Mouse (Mus musculus) kidney, postnatal 14 days (tissue): Measurements from ENCODE around the gene Asb1.

Experiments used
- DNase-seq: peaks from one replicate; pipeline ENCODE4 v3.0.0; 2022; ENCODE audit warnings: mixed read lengths

The Asb1 gene

DNA sequence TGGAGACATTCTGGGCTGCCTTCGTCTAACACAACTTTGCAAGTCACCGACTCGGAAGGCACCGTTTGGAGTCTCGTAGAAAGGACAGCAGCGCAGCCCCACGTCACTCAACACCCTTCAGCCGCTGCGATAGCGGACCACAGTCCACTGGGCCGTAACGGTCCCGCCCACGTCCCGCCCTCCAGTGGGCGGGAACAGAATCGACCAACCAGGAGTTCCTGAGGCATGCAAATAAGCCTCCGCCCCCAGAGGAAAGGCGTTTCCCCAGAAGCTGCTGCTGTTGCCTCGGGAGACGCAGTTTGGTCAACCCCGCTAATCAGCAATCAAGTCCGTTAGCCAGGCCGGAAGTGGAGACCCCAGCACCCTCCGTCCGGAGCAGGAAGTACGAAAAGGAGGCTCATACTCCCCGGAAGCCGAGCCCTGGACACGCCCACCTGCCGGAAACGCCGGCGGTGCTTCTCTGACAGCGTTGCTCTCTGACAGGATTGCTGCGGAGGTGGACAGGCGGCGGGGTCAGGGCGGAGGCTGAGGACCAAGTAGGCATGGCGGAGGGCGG lies at the start of gene Asb1:
TSS of gene Asb1 (plus strand) at position 274 of the 556 bp plus-strand sequence.
- peak; percentile 97 for DNase-seq

DNA sequence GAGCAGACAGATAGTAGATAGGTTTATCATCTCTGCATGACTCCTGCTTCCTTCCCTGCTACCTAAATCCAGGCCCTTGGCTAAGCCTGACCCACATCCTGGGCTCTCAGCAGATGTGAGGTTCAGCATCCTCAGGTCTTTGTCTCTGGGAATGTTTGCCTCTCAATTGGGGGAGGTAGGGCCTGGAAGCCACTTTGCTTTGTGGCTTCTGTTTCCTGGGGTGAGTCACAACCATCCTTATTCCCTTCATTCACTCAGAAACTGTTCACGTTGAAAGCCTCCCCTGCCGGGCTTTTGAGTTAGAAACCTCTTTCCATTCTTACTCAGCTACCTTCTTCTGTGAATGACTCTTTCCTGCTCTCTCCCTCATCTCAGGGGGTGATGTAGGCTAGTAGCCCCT lies 47.6 kb upstream of the Asb1 start:
- no peak for DNase-seq

DNA sequence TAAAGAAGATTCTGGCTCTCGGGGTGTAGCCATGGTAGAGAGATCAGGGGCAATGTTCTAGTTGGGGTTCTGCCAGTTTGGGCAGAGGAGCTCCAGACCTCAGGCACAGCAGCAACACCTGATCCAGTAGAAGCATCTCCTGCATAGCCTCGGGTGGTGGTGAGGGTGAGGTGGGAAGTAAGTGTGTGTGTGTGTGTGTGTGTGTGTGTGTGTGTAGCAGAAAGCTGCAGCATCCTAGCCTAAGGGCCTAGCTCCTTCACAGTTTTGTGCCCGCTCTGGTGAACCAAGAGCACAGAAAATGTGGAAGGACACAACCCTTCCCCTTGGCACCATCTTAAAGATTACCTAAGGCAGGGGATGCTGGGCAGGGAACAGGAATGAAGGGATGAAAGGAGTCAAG lies 46.4 kb upstream of the Asb1 start:
- DNase-seq, result no peak

DNA sequence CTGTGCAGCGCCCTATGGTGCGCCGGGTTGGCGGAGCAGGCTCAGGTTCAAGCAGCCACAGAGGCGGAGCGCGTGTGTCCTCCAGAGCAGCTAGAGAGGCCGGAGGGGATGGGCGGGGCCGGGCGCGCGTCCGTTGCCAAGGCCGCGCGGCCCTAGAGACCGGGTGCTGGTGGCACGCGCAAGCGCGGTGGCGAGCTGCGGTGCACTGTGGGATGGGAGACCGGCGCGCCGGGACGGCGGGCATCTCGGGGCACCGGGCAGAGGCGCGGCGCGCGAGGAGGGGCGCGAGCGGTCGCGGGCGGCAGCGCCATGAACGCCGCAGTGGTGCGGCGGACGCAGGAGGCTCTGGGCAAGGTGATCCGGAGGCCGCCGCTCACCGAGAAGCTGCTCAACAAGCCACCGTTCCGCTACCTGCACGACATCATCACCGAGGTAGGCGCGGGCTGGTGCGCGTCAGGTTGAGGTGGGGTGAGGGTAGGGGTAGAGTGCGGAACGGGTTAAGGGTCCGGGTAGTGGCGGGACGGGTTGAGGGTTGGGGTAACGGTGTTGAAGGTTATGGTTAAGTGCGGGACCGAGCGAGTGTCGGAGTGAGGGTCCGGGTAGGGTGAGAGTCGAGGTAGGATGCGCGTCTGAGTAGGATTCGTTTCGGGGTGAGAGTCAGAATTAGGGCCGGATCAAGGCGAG lies 45.7 kb upstream of the Asb1 start, which contains the start of gene Traf3ip1:
TSS of gene Traf3ip1 (plus strand) at position 191 of the 684 bp plus-strand sequence.
- DNase-seq, result peak; percentile 97

DNA sequence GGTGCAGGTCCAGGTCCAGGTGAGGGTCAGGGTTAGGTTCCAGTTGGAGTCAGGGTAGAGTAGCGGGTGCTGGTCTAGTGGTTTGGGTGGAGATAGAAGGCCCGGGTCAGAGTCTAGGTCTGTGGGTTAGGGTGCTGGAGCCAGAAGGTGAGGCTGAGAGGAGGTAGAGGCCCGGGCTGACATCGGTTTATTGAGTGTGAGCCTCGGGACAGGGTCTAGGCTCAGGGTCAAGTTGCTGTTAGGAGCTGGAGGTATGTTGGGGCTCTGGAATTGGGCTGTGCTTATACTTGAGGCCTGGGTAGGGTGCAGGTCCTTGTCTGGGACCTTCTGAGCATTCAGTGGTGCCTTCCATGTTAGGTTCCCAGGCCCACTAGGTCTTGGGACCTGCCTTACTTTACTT lies 45.0 kb upstream of the Asb1 start:
- no peak for DNase-seq

DNA sequence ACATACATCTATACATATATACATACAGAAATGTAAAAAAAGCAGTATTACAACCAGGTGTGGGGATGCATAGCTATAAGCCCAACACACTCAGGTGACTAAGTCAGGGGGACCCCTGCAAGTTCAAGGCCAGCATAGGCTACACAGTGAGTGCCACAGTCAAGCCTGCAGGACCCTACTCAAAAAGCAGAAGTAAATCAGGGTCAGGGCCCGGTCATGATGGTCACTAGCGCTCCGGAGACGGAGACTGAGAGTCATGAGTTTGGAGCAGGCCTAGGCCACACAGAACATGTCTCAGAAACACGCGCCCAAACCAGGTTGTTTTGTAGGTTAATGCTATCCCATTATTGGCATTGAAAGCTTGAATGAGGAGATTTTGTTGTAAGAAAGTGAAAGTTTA lies 41.8 kb upstream of the Asb1 start:
- DNase-seq, result no peak

DNA sequence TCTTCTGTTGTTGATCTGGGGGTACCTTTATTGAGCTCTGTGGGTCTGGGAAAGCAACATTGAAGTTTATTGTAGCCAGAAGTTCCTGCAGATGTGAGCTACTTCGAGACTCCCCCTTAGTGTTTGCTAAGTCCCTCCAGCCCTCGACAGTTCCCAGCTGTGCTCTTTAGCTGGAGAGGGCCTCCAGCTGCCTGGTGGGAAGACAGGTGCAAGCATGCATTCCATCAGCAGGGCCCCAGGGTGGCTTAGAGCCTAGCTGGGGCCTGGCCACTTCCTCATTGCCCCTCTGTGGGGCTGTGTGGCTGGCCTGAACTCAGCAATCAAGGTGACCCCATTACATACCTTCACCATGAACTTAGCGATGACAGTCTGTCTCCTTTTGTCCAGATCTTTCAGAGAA lies 35.7 kb upstream of the Asb1 start:
- DNase-seq, result no peak

DNA sequence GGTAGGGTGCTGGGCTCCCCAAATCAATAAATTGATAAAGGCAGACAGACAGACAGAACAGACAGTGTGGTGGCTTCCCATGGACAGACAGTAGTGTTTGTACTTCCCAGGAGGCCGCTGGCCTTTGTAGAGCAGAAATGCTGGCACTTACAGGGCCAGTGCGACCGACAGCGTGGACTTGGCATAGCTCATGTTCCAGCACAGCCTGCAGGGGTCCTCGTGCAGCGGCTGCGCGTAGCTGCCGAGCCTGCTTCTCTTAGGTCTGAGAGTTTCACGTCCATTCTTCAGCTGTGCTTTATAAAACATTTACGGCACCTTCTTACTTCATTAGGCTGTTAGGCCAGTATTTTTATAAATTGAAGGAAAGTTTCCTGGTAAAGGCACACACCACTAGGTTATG lies 25.4 kb upstream of the Asb1 start:
- DNase-seq, result no peak

DNA sequence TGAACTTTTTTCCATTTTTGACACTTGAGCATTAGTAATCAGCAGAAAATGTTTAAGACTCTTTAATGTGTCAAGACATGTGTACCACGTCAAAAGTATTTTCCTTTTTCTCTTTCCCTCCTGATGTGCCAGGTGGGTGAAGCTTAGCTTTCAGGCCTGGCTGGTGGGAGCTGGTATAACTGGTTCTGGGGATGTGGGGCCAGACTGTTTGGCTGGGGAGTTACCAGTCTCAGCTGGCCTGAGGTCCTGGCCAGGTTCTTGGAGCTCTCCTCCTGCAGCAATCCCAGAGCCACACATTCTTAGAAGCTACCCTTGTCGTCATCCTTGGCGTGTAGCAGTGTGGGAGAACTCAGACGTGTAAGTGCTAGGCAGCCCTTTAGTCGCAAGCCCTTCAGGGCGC lies 24.7 kb upstream of the Asb1 start:
- no peak for DNase-seq

DNA sequence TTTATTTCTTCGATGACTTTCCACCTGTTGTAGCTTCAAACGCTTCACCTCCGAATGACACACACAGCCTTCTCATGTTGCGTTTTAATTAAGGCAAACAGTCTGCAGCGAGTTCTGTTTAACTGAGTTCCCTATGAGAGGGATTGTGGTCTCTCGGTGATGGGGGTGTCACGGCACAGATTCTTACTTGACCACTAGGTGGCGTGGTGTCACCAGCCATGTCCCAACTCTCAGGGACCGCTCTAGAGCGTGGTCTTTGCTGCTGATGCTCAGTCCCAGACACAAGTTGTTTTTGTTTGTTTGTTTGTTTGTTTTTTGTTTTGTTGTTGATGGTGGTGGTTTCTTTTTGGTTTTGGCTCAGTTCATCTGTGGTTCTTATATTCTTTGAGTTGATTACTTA lies 16.6 kb upstream of the Asb1 start:
- DNase-seq, result peak; percentile 72

DNA sequence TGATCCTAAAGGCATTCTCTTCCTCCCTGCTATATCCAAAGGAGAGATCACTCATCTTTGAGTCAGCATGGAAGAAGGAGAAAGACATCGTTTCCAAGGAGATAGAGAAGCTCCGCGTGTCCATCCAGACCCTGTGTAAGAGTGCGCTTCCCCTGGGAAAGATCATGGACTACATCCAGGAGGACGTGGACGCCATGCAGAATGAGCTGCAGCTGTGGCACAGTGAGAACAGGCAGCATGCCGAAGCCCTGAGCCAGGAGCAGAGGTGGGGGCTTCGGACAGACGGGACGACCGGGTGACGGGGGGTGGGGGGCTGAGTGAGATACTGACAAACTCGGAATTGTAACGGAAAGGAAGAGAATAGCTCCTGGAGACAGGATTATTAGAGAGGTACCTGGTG lies 14.5 kb upstream of the Asb1 start:
- peak; percentile 26 for DNase-seq

DNA sequence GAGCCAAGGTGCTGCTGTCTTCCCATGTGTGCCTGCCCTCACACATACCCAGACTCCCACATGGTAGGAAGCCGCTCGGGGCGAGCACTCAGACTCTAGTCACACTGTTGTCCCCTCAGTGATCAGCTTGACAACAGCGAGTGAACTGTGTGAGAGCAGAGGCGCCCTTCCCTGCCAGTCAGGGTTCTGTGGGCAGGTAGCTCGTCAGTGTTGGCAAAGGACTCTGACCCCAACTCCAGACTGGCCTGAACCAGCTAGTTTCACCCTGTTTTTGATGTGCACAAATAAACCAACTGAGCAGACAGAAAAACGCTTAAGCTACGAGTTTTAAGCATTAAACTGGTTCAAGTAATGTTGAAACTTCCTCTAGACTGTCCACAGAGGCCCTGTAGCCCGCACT lies 10.2 kb upstream of the Asb1 start:
- peak; percentile 74 for DNase-seq

DNA sequence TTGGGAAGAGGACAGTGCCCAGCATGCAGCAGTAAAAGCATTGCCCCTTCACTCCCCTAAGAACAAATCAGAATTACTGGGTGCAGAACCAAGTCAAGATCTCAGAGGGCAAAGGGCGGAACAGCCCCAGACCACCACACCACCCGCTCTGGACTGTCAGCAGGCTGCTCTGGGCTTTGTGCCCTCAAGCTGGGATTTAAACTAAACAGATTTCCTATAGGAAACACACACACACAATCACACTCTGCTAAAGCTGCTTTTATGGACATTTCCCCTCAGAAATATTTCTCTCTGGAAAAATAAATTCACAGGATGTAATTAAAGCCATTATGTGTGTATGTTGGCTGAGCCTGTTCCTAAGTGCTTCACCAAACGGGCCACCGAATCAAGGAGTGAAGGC lies 8.1 kb upstream of the Asb1 start:
- DNase-seq, result no peak

DNA sequence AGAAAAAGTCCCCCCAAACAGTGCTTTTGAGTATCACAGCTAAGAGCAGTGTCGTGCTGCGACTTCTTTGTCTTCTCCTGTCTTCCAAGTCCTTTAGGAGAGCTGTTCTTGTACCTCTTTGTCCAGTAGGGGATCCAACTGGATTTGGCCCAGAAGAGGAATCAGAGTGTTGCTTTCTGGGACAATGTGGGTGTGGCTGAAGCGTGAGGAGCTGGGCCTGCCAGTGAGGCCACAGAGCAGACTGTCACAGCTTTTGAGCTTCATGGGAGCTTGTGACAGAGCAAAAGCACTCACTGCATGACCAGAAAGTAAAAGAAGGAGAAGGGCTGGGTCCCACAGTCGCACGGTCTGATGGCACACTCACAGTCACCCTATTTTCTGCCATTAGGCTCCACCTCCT lies 7.5 kb upstream of the Asb1 start:
- no peak for DNase-seq

DNA sequence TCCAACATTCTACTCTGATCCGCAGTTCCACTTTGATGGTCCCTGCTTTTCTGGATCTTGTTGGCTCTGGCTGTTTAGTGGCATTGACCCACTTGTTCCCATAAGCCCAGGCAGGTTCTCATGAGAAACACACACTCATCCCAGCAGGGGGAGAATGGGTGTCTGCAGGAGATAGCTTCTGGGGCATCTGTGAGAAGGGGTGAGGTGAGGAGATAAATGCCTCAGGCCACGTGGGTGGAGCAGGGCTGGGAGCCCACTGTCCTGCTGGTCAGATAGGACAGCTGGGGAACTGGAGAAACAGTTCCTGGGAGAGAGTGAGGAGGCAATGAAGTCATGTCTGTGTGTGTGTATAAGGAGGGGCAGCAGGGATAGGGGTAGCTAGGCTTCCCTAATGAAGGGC lies 6.9 kb upstream of the Asb1 start:
- no peak for DNase-seq

DNA sequence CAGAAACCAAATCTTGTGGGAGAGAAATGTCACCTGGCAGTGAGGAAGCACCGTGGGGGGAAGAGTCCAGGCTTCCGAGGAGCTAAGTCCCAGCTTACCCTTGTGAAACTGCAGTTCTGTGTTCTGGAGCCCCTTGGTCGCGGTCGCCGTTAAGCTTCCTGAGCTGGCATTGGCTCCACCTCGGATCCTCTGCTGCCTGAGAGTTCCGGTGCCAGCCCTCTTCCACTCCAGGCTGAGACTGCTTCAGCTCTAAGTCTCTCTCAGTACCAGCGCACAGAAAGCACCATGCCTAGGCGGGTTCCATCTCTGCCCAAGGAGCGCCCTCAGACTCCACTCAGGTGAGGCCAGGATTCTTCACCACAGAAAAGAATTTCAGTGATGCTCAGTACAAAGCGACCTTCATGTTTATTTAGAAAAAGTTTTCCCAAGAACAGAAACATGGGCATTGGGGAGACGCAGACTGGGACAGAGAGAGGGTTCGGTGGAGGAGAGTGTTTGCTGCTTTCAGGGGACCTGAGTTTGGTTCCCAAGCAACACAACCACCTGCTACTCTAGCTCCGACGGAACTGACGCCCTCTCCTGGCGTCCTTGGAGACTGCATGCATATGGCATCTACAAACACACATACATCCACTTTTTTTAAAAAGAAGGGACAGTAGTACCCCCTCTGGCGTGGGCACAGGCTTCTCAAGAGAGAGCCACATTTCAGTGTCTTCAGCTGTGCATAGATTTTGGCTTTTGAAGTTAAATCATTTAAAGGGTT lies 6.2 kb upstream of the Asb1 start:
- DNase-seq, result no peak

DNA sequence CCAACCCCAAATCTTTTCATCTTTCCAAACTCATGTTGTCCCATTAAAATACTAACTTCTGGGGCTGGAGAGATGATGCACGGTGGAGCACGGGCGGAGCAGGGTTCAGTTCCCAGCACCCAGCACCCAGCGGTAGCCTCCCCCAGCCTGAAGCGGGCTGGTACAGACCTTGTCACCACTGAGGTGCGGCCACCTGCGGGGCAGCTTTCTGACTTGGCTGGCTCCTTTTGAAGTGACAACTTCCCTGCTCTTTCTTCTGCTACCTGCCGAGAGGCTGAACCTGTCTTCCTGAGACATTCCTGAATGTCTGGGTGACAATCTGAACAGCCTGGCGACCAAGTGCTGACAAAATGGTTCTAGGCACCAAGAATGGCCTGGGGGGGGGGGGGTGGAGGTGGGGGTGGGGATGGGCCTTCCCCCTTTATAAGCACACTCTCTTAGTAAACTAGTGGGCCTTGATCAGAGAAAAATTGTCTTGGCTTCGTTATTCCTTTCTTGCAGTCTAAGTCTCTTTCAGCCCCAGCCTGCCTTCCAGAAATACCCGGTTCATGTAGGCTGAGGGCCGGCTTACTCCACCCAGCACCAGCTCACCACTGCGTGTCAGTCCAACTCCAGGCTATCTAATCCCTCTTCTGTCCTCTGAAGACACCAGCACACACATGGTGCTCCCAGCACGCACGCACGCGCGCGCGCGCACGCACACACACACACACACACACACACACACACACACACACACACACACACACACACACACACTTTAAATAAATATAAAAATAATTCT lies 2.4 kb upstream of the Asb1 start:
- DNase-seq, result no peak

DNA sequence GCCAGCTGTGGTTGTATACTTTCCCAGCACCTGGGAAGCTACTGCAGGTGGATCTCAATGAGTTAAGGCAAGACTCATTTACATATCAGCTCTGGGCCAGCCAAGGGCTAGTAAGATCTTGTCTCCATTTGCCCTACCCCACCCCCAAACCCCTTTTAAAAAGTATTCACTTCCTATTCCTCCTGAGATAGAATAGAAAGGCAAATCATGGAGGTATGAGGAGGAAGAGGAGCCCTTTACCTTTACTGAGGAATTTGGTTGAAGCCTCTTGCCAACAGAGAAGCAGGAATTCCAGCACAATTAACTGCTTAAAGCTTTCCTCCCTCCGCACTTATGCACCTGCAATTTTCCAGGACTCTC lies 1.8 kb upstream of the Asb1 start:
- DNase-seq, result no peak

DNA sequence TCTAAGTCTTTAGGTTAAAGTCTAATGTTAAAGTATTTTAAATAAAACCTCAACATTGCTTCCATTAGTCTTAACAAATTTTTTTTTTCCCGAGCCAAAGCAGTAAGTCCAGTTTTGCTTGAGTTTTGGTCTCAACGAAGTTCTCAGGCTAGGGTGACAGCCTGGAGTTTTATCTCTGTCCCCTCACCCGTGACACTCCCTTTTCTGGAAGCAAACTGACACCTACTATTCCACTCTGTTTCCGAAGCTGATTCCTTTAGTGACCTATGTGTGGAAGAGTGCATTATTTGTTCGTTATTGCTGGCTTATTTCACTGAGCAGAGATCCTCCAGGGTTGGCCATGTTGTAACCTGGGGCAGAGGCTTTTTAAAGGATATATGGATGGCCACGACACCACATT lies 1.1 kb upstream of the Asb1 start:
- no peak for DNase-seq

DNA sequence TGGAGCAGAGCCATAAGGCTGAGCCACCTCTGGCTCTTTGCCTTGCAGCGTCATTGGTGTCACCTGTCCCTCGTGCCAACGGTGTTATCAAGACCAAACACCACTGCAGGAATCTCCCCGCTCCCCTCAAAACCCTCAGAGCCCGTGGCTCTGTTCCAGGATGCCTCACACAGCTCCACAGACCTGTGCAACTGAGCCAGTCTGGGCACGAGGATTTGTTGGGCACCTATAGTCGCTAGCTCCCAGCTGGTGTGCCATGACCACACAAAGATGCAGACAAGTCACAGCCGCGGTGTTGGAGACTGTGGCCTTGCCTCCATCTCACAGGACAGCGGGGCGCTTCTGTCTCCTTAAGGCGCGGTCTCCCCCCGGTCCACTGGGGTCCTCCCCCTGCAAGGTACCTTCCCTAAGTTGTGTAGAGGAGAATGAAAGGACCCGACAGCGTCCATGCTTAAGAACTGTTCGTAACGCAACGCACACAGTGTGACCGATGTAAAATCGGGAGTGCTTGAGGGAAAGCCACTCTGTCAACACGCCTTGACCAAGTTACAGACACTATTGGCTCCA lies 557 bp upstream of the Asb1 start:
- peak; percentile 36 for DNase-seq

DNA sequence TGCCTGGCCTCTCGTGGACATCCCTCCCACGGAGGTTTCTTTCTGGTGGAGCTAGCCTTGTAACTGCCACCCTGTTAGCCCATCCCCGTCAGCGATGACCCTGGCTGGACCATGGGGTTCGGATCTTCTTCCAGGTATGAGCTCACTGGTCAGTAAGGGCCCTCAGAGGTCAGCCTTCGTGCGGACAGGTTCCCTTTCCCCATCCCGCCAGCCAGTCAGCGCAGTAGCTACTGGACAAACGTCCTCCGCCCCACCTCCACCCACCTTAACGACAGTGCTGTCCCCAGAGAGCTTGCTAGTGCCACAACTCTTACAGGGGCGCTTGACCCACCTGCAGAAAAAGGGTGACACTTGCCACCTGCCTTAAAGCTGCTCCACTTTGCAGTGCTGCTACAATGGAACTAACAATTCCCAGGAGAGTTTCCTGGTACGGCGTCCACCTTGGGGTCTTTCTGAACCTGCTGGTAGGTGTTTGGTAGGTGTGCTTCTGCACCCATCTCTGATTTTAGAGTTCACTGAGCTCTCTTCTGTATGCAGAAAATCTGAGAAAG lies 773 bp downstream of the Asb1 start:
- DNase-seq, result no peak

DNA sequence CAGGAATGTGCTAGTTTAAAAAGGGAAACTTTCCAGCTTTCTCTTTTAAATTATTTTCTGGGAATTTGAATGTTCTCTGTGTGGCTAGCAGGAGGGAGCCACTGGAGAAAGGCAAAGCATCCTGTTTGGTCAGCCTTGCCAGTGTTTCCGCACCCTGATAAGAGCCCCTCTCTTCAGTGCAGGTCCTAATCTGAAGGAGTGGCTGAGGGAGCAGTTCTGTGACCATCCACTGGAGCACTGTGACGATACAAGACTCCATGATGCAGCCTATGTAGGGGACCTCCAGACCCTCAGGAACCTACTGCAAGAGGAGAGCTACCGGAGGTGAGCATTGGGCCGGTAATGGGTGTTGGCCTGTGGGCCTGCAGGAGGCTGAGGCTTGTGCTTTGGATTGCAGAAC lies 3.6 kb downstream of the Asb1 start:
- no peak for DNase-seq

DNA sequence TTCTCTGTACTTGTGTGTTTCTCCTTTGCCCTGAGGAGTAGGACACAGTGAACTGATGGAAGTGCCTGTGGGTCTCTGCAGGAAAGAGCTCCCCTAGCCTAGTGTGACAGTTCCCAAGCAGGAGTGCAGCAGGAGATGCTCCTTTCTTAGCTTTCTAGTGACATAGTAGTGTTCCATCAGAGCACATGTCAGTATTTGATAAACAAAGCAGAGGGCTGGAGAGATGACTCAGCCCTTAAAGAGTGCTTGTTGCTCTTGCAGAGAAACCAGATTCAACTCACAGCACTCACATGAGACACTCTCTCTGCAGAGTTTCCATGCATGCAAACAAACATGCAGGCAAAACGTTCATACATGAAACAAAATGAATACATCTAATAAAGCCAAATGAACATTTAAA lies 4.9 kb downstream of the Asb1 start:
- DNase-seq, result no peak
